In the genomic region with DNA sequence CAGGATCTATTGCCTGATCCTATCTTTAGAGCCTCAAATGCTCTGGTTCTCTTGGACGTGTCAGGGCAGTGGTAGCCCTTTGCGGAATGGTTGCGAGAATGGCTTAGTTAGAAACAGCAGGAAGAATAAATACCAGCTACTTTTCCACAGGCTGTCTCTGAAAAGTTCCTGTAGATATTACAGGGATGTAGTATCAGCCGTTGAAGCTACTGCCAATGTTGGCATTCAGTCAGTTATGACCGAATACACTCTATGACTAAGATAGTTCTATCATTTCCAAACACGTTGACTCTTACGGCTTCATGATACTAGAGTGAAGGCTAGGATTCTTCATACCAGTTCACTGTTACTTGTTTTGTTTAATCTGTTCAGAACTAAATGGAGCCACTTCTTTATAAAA, we compare ENCODE assay signal across 27 mouse cellular contexts. TPM values are rescaled to one million over a fixed set of nuclear protein-coding genes. Genes with fewer than 3 reads are reported as not detected.
DNase-seq lines count a peak whose midpoint lies in the region; ATAC-seq lines count a peak whose summit lies in the region.
"Had no signal": no experiment of that assay in that cellular context is flagged by ENCODE, and none has a peak within 500 bp of the region (broad histone marks: within the 10 kb centered on the region; RNA-seq: fewer than 3 reads in every experiment).

No protein-coding gene starts in this region.

- DNase-seq in heart, adult 11 months: peak; percentile 27
- no peak for DNase-seq in heart, postnatal 36 days
- peak; percentile 39 to 44 for DNase-seq in heart, postnatal 10 days
- DNase-seq in skeletal muscle tissue, adult 2 months (ENCODE audit: low read depth, low spot score): peak; percentile 45
- DNase-seq: adrenal gland, adult 8-10 months; adrenal gland, postnatal 25 days; cerebellum, adult 11-12 months; cerebellum, adult 8-10 months; cerebellum, postnatal 10 days; cerebellum, postnatal 36 days; embryo, embryonic 11 days; heart, postnatal 4 days; kidney, adult 18-20 months had no signal

- no peak overlapping the region for H3K9ac ChIP-seq in heart, embryonic 11.5 days (ENCODE audit: low read depth, low read length)
- no peak overlapping the region for H3K9ac ChIP-seq in forebrain, embryonic 13.5 days
- H3K9ac ChIP-seq: embryonic facial prominence, embryonic 13.5 days; forebrain, embryonic 12.5 days; heart, embryonic 13.5 days; hindbrain, embryonic 14.5 days had no signal

- peaks cover 14% of the 10 kb centered on the region for H3K4me1 ChIP-seq in heart, embryonic 11.5 days (ENCODE audit: control insufficient read depth, insufficient read depth, low read length)
- H3K4me1 ChIP-seq in forebrain, embryonic 13.5 days: no peaks in the 10 kb centered on the region
- H3K4me1 ChIP-seq: forebrain, embryonic 12.5 days had no signal

- H3K4me2 ChIP-seq in heart, embryonic 11.5 days: no peak overlapping the region
- no peak overlapping the region for H3K4me2 ChIP-seq in forebrain, embryonic 13.5 days
- H3K4me2 ChIP-seq: embryonic facial prominence, embryonic 13.5 days; forebrain, embryonic 12.5 days; heart, embryonic 13.5 days; hindbrain, embryonic 14.5 days had no signal

- no peaks in the 10 kb centered on the region for H3K9me3 ChIP-seq in heart, embryonic 11.5 days (replicated peaks; ENCODE audit: control insufficient read depth, low read length)
- no peaks in the 10 kb centered on the region for H3K9me3 ChIP-seq in forebrain, embryonic 13.5 days (replicated peaks)
- H3K9me3 ChIP-seq: embryonic facial prominence, embryonic 10.5 days; embryonic facial prominence, embryonic 13.5 days; forebrain, embryonic 12.5 days; heart, embryonic 13.5 days had no signal

- no peak overlapping the region for H3K4me3 ChIP-seq in heart, embryonic 11.5 days (ENCODE audit: low read depth, low read length)
- H3K4me3 ChIP-seq in forebrain, embryonic 13.5 days: no peak overlapping the region
- H3K4me3 ChIP-seq: embryonic facial prominence, embryonic 10.5 days; embryonic facial prominence, embryonic 13.5 days; erythroblast, embryonic 14.5 days; forebrain, embryonic 12.5 days; heart, embryonic 13.5 days had no signal

- H3K27ac ChIP-seq in heart, embryonic 11.5 days (ENCODE audit: low read depth, low read length): no peak overlapping the region
- no peak overlapping the region for H3K27ac ChIP-seq in forebrain, embryonic 13.5 days
- H3K27ac ChIP-seq: embryonic facial prominence, embryonic 10.5 days; embryonic facial prominence, embryonic 13.5 days; forebrain, embryonic 12.5 days; heart, embryonic 13.5 days; hindbrain, embryonic 14.5 days; hindbrain, postnatal 0 days had no signal

- 90% methylated on average over 7 of the region's 7 CpGs for WGBS in heart, embryonic 11.5 days (ENCODE audit: insufficient replicate concordance)
- WGBS in forebrain, embryonic 13.5 days: 92% methylated on average over 7 of the region's 7 CpGs

- intact Hi-C loops in heart, postnatal 36 days (cut with DNase I): loop anchor here (5.0 kb wide), 1 partner anchor 58 kb away; the partner anchor contains the start of gene Lgr4
- intact Hi-C loops in heart, postnatal 10 days (cut with DNase I): loop anchor here (2.0 to 5.0 kb wide), 2 partner anchors 53 to 64 kb away; no protein-coding TSS in a partner anchor

- H3K36me3 ChIP-seq in heart, embryonic 11.5 days (ENCODE audit: control insufficient read depth, insufficient read depth, low read length): no peaks in the 10 kb centered on the region
- H3K36me3 ChIP-seq in forebrain, embryonic 13.5 days (ENCODE audit: poor library complexity, severe bottlenecking): no peaks in the 10 kb centered on the region
- H3K36me3 ChIP-seq: forebrain, embryonic 12.5 days had no signal

- H3K27me3 ChIP-seq in heart, embryonic 11.5 days (ENCODE audit: control insufficient read depth, insufficient read depth, low read length): no peaks in the 10 kb centered on the region
- H3K27me3 ChIP-seq in forebrain, embryonic 13.5 days: peaks cover 38% of the 10 kb centered on the region
- H3K27me3 ChIP-seq: embryonic facial prominence, embryonic 13.5 days; heart, embryonic 13.5 days had no signal

- ATAC-seq in heart, embryonic 11.5 days (replicated peaks; ENCODE audit: insufficient number of reproducible peaks, low FRiP score, low TSS enrichment): no peak
- ATAC-seq in forebrain, embryonic 13.5 days: no peak
- ATAC-seq: activated CD4-positive, CD25-positive, alpha-beta regulatory T cell, adult 4 months; CD4-positive, CD25-positive, alpha-beta regulatory T cell, adult 4 months; forebrain, embryonic 16.5 days; hindbrain, postnatal 0 days; inflammation-experienced regulatory T-cells, adult 6 months; intestine, embryonic 16.5 days had no signal

RNA-seq across cellular contexts. Expression of gene Ccdc34, which starts 42.8 kb away (rescaled TPM):
- total RNA-seq in heart, postnatal 36 days (2021): 1 to 10 TPM; 5.1 to 5.3 TPM
- 10 to 100 TPM; 12.4 to 14.0 TPM for total RNA-seq in heart, postnatal 10 days (2021)
- 27.4 and 31.3 TPM in 2 replicates for polyA plus RNA-seq in heart, embryonic 11.5 days (2014; fragmentation: Nextera tagmentation; extraction: Ambion mirVana)
- 52.7 and 57.9 TPM in 2 replicates for polyA plus RNA-seq in forebrain, embryonic 13.5 days (2015; fragmentation: Nextera tagmentation; extraction: Ambion mirVana)

RNA-seq across cellular contexts. Expression of gene Lgr4, which starts 57.4 kb away (rescaled TPM):
- total RNA-seq in heart, postnatal 36 days (2021): 10 to 100 TPM; 26.3 TPM
- total RNA-seq in heart, postnatal 10 days (2021): 10 to 100 TPM; 34.3 to 36.6 TPM
- polyA plus RNA-seq in heart, embryonic 11.5 days (2014; fragmentation: Nextera tagmentation; extraction: Ambion mirVana): 12.9 and 14.0 TPM in 2 replicates
- polyA plus RNA-seq in forebrain, embryonic 13.5 days (2015; fragmentation: Nextera tagmentation; extraction: Ambion mirVana): 2.7 and 3.5 TPM in 2 replicates

Comparison
In these comparisons a context has a peak if more than half of its experiments do, and no peak if none do; other contexts are left out.
1. DNase-seq: peak in heart, adult 11 months (single experiment), heart, postnatal 10 days (2 of 2) and skeletal muscle tissue, adult 2 months (single experiment); none in heart, postnatal 36 days (0 of 2).